Mouse (Mus musculus): ENCODE measurements around the gene Psen1. TPM values are rescaled to one million over a fixed set of nuclear protein-coding genes. Genes with fewer than 3 reads are reported as not detected.

Psen1 gene
- total and polyA plus RNA-seq, 3 experiments: 28.4 to 61.1 (median 45.8) TPM

- peaks cover 0 to 8% of the 10 kb centered on the region in 2 experiments; a peak in 2 of 4 replicates for H3K4me1 ChIP-seq (ENCODE audit: control insufficient read depth in 1 of 2, insufficient read depth in 2 of 2)
- no peak overlapping the region for H3K27ac ChIP-seq (ENCODE audit: insufficient read depth, low read depth)
- TF ChIP-seq PAX5 (IDR thresholded peaks at IDR 0.05; ENCODE audit: low read length): no peak
- TF ChIP-seq POLR2A (IDR thresholded peaks at IDR 0.05; ENCODE audit: low read depth, low read length): no peak
- peak; percentile 93 for TF ChIP-seq RAD21 (IDR thresholded peaks at IDR 0.05; ENCODE audit: low read depth, low read length)
- TF ChIP-seq ZC3H11A (IDR thresholded peaks at IDR 0.05; ENCODE audit: low read depth, low read length): peak; percentile 45; the same call in 1 of the 2 replicates
- peak; percentile 80 for TF ChIP-seq SMC3 (IDR thresholded peaks at IDR 0.05; ENCODE audit: low read depth, low read length)
- no peak for TF ChIP-seq ZMIZ1 (IDR thresholded peaks at IDR 0.05; ENCODE audit: low read depth, low read length)
- TF ChIP-seq NELFE (IDR thresholded peaks at IDR 0.05; ENCODE audit: low read depth, low read length): no peak
- TF ChIP-seq BHLHE40 (IDR thresholded peaks at IDR 0.05; ENCODE audit: low read depth, low read length): peak; percentile 69
- no peak for TF ChIP-seq ELF1 (IDR thresholded peaks at IDR 0.05; ENCODE audit: low read depth, low read length)
- no peak for TF ChIP-seq MAFK (IDR thresholded peaks at IDR 0.05; ENCODE audit: insufficient replicate concordance, low read length)
- TF ChIP-seq CHD2 (IDR thresholded peaks at IDR 0.05; ENCODE audit: low read length): no peak
- TF ChIP-seq CTCF (conservative IDR thresholded peaks at IDR 0.05 in 1 of 2, IDR thresholded peaks at IDR 0.05 in 1 of 2; ENCODE audit: low read depth in 2 of 2, low read length in 2 of 2): peak; percentile 81 to 92
- no peak for TF ChIP-seq USF1 (IDR thresholded peaks at IDR 0.05; ENCODE audit: low read depth, low read length)
- H3K79me2 ChIP-seq (replicated peaks; ENCODE audit: control insufficient read depth, extremely low read depth, insufficient read depth, poor library complexity, severe bottlenecking): no peaks in the 10 kb centered on the region
- no peak overlapping the region for H3K9ac ChIP-seq (ENCODE audit: insufficient read depth, low read depth)
- H3K9me3 ChIP-seq (replicated peaks; ENCODE audit: low read length): no peaks in the 10 kb centered on the region
- in situ Hi-C loops (cut with MboI; ENCODE audit: low pct_ligation_motif_present, low pct_unique_long_range_greater_than_20kb, low sequenced_read_pairs): loop anchor here (25.0 kb wide), 1 partner anchor 658 kb away; no protein-coding TSS in a partner anchor
- no peak overlapping the region for H3K4me2 ChIP-seq (ENCODE audit: insufficient read depth, low read depth, poor library complexity, severe bottlenecking)
- no peak overlapping the region for H3K4me3 ChIP-seq (replicated peaks in 1 of 3; ENCODE audit: low read depth in 2 of 3, low read length in 2 of 3, poor library complexity in 1 of 3)
- no peaks in the 10 kb centered on the region for H3K36me3 ChIP-seq (replicated peaks in 1 of 2; ENCODE audit: control insufficient read depth in 1 of 2, insufficient read depth in 1 of 2, low read length in 1 of 2)
- peak; percentile 74 for DNase-seq (ENCODE audit: extremely low read depth)
- dilution Hi-C loops (cut with MboI; ENCODE audit: extremely low pct_ligation_motif_present, extremely low pct_unique_long_range_greater_than_20kb, low sequenced_read_pairs): no loop called here
- no peaks in the 10 kb centered on the region for H3K27me3 ChIP-seq (replicated peaks)
Observed at GRCm38 (mm10) chr12:83770418-83771256, 82.7 kb downstream of the Psen1 start.

GRCm38 (mm10) chr12:83775621-83776020 is 87.7 kb downstream of the Psen1 start:
- Histone ChIP-seq H3K36me3 (replicated peaks in 1 of 2; ENCODE audit: control insufficient read depth in 1 of 2, insufficient read depth in 1 of 2, low read length in 1 of 2) (no peaks in the 10 kb centered on the region), H3K9me3 (replicated peaks; ENCODE audit: low read length) (no peaks in the 10 kb centered on the region), H3K27me3 (replicated peaks) (no peaks in the 10 kb centered on the region), H3K4me1 (ENCODE audit: control insufficient read depth in 1 of 2, insufficient read depth in 2 of 2) (peaks cover 3 to 20% of the 10 kb centered on the region in 2 experiments; a peak in 3 of 4 replicates), H3K4me3 (replicated peaks in 1 of 3; ENCODE audit: low read depth in 2 of 3, low read length in 2 of 3, poor library complexity in 1 of 3) (no peak overlapping the region), H3K4me2 (ENCODE audit: insufficient read depth, low read depth, poor library complexity, severe bottlenecking) (no peak overlapping the region), H3K9ac (ENCODE audit: insufficient read depth, low read depth) (no peak overlapping the region), H3K79me2 (replicated peaks; ENCODE audit: control insufficient read depth, extremely low read depth, insufficient read depth, poor library complexity, severe bottlenecking) (no peaks in the 10 kb centered on the region), H3K27ac (ENCODE audit: insufficient read depth, low read depth) (no peak overlapping the region)
- in situ Hi-C loops (cut with MboI; ENCODE audit: low pct_ligation_motif_present, low pct_unique_long_range_greater_than_20kb, low sequenced_read_pairs): loop anchor here (25.0 kb wide), 1 partner anchor 287 kb away; the partner anchor contains the start of genes Acot3 and Acot5
- no peak for DNase-seq (ENCODE audit: extremely low read depth)
- TF ChIP-seq ELF1 (IDR thresholded peaks at IDR 0.05; ENCODE audit: low read depth, low read length): no peak
- no peak for TF ChIP-seq RAD21 (IDR thresholded peaks at IDR 0.05; ENCODE audit: low read depth, low read length)
- no peak for TF ChIP-seq JUND (conservative IDR thresholded peaks at IDR 0.05; ENCODE audit: low read depth, low read length)
- no peak for TF ChIP-seq CHD1 (IDR thresholded peaks at IDR 0.05; ENCODE audit: low read depth, low read length)
- TF ChIP-seq ZKSCAN1 (IDR thresholded peaks at IDR 0.05; ENCODE audit: borderline replicate concordance, low read depth, low read length): no peak
- TF ChIP-seq JUN (IDR thresholded peaks at IDR 0.05; ENCODE audit: insufficient read depth, low read depth, low read length): no peak
- no peak for TF ChIP-seq NELFE (IDR thresholded peaks at IDR 0.05; ENCODE audit: low read depth, low read length)
- no peak for TF ChIP-seq UBTF (IDR thresholded peaks at IDR 0.05; ENCODE audit: low read depth, low read length)
- TF ChIP-seq E2F4 (IDR thresholded peaks at IDR 0.05; ENCODE audit: insufficient replicate concordance, low read depth, low read length): no peak
- TF ChIP-seq MAFK (IDR thresholded peaks at IDR 0.05; ENCODE audit: insufficient replicate concordance, low read length): no peak
- TF ChIP-seq GABPA (IDR thresholded peaks at IDR 0.05; ENCODE audit: insufficient replicate concordance, low read depth, low read length): no peak
- TF ChIP-seq MYC (IDR thresholded peaks at IDR 0.05; ENCODE audit: low read depth, low read length): no peak
- TF ChIP-seq KAT2A (IDR thresholded peaks at IDR 0.05; ENCODE audit: insufficient replicate concordance, low read length): no peak
- dilution Hi-C loops (cut with MboI; ENCODE audit: extremely low pct_ligation_motif_present, extremely low pct_unique_long_range_greater_than_20kb, low sequenced_read_pairs): no loop called here

Data from CH12.LX (cell line).